Mouse (Mus musculus) 3T3-L1 (cell line): ENCODE results near the gene Fam89a.

Experiments
- DNase-seq: peaks from one replicate; pipeline ENCODE4 v3.0.0-alpha.2; 2015; ENCODE audit warnings: low read depth, low spot score

The Fam89a gene

DNA sequence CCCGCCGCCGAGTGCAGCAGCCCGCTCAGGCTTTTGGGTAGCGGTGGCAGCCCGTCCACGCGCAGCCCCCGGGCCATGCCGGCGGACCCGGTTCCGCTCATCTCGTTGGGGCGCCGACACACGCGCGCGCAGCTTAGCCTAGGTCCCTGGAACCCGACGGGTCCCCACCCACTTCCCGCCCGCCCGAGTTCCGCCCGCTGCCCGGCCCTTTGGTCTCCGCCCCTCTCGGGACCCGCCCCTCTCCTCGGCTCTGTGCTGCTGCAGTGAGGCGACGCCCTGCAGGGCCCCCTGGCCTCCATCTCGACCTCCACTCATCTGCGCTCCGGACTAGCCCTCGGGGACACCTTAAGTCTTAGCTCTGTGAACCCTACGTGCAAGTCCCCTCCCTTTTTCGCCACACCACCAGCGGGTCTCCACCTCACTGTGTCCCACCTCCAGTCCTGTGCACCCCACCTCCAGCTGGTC is at the start of gene Fam89a:
TSS of gene Fam89a (minus strand) at position 124 of the 465 bp plus-strand sequence.
- DNase-seq = no peak

DNA sequence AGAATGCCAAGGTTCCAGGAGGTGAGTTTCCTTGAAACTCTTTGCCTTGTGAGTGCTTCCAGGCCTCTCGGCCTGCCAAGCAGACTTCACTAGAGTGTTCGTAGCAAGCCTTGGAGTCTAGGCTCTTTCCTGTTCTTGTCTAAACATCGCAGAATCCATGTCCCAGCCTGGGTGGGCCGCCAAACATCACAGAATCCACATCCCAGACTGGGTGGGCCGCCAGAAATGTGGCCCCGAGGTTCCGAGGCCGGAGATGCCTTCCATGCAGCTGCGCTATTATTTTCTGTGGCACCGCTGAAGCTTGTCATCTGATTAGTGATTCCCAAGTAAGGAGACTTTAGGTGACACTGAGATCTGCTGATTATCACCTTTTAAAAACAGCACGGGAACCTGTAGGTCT is 48.9 kb upstream of the Fam89a start:
- no peak for DNase-seq

DNA sequence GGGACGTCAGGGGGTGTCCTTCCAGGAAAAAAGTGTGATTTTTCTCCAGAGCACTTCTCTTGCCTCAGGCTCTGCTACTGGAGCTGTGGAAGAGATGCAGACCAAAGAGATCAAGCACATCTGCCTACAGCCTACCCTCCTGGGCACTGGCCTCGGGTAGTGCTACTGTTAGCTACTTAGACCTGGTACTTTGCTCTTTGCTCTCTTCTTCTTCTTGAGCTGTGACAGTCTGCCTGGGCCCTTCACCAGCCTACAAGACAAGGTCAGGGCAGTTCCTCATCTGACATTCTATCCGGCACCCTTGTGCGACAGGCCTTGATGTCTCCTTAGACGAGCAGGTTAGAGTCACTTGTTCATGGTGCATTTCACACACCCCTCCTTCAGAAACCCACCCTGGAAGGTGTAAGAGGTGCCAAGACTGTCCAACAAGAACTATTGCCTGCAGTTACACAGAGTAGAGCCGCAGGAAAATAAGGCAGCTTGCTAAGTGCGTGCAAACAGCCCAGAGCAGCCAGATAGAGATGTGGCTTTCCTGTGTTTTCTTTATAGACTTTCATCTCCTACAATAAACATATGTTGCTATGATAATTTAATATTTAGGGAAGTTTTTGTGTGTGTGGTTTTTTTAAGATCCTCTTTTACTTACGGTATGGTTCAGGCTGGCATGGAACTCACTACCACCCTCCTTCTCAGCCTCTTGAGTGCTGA is 44.3 kb upstream of the Fam89a start:
- no peak for DNase-seq

DNA sequence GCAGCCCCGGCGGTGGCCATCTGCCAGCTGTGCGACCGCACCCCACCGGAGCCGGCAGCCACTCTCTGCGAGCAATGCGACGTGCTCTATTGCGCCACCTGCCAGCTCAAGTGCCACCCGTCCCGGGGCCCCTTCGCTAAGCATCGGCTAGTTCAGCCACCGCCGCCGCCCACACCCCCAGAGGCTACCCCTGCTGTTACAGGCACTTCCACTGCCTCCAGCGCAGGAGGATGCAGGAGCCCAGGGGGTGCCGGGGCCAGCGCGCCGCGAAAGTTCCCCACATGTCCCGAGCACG is 42.8 kb upstream of the Fam89a start:
- no peak for DNase-seq

DNA sequence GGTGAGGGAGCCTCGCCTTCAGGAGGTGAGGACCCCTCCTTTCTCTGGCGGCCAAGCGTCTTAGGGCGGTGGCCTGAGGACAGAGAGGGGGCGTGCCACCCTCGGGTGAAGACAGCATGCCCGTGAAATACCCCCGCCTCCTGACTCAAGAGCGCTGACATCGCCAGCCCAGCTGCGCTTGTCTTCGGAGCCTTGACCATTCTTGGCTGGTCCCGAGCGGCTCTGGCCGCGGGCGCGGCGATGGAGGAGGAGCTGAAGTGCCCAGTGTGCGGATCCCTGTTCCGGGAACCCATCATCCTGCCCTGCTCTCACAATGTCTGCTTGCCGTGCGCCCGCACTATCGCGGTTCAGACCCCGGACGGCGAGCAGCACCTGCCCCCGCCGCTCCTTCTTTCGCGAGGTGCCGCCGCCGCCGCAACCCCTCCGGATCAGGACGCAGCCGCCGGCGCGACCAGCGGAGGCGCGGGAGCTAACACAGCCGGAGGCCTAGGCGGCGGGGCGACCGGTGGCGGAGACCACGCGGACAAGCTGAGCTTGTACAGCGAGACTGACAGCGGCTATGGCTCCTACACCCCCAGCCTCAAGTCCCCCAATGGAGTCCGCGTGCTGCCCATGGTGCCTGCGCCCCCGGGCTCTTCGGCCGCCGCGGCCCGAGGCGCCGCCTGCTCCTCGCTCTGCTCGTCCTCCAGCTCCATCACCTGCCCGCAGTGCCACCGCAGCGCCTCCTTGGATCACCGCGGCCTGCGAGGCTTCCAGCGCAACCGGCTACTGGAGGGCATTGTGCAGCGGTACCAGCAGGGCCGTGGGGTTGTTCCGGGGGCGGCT is 42.2 kb upstream of the Fam89a start:
- no peak for DNase-seq

DNA sequence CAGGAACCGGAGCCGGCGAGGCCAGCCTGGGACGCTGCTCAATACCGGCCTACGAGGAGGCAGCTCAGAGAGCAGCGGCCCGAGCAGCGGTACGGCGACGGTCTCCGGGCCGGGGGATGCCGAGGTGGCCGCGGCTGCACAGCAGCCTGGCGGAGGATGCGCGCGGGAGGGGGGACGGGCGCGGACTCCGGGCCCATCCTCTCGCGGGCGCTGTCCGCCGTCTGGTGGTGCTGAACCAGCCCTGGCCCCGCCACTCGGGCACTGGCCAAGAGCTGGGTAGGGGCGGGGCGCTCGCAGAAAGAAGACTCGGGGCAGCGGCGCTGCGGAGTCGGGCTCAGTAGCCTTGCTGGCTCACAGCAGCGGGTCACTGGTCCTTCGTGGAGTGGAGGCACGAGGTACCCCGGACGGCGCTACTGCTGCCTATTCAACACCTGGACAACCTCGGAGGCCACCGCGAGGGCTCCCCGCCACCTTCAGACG is 41.6 kb upstream of the Fam89a start:
- DNase-seq = no peak

DNA sequence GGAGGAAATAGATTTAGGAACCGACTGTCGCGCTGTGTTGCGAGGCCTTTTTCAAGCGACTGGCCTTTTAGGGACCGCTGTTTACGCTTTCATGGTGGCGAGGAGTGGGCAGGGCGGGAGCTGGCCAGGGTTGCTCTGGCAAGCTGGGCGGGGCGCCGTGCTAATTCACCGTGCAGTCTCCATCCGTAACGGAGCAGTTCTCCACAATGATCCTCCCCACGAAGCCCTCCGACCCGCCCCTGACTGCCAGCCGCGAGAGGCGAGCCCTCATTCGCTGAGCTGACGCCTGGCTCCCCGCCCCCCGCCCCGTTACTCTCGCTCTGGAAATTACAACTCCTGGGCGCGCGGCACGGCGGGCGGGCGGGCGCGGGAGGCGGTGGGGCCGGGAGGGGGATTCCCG is 41.1 kb upstream of the Fam89a start, which contains the start of gene Trim67:
TSS of gene Trim67 (plus strand) at position 385 of the 400 bp plus-strand sequence.
- no peak for DNase-seq

DNA sequence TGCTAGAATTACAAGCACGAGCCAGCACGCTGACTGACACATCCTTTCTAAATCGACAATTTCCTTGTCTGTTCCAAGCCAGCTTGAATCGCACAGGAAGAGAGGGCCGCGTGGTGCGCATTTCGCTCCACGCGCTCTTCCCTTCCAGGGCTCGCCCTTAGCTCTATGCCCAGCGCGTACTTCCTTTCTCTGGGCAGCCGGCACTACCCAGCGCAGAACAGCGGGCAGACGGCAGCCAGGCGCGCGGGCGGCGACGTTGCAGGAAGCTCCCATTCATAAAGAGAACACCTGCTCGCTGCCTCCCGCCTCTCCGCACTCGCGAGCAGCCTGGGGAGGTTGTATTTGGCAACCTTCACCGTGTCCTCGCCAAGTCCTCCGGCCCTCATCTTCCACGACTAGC is 40.6 kb upstream of the Fam89a start:
- no peak for DNase-seq

DNA sequence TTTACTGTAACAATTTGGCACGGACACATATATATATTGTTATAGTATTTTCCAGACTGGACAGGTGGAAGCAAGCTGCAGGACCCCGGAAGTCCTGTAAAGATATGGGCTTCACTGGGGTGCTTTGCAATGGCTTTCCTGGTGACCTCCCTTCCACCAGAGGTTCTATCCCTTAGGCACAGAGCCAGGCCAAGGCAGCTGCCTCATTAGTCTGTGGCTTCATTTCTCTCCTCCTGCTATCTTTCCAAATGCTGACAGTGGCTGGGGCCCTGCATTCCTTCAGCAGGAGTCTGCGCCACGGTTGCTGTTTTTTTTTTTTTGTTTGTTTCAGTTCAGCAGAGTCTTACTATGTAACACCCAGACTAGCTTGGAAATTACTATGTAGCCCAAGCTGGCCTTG is 40.1 kb upstream of the Fam89a start:
- DNase-seq = no peak

DNA sequence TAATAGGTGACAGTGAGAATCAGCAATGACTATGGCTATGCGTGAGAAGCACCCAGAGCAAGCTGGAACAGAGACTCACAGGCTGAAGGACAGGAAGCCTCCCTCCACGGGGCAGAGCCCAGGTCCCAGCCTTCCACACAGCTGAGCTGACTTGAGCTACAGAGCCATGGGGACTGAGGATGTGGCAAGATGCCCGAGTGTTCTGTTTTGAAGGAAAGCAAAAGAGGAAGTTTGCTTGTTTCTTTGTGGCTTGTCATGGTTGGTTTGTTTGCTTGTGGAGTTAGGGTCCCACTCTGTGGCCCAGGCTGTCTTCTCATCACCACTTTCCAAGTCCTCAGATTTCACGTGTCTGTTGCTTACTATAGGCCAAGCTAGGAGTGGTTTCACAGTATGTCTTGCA is 39.0 kb upstream of the Fam89a start:
- no peak for DNase-seq

DNA sequence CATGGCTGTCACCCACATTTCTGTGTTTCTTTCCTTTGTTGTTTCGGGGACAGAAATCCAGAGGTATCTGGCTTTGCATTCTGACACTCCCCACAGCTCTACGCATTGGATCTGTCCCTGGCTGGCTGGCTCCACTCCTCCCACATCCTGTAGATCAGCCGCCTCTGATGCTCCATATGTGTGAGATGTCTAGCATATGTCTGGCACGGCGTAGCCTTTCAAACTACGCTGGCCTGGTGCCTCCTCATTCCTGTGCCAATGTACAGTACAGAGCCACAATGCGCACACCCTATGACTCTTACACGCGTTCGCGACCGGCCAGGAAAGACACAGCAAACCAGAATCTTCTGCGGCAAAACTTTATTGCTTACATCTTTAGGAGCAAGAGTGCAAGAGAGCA is 33.0 kb upstream of the Fam89a start:
- no peak for DNase-seq

DNA sequence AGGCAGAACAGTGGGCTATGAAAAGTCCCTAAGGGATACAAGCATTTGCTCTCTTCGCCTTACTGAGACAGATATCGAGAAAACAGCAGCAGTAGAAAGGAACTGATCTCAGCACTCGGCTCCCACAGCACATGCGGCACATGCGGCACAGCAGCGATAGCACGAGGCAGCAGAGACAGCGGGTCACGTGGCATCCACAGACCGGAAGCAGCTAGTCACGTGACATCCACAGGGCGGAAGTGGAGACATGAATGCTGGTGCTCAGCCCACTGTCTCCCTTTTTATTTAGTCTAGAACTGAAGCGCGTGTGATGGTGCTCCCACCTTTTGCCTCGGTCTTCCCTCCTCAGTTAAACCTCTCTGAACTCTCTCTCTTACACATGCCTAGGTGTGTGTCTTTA is 31.6 kb upstream of the Fam89a start:
- DNase-seq = no peak

DNA sequence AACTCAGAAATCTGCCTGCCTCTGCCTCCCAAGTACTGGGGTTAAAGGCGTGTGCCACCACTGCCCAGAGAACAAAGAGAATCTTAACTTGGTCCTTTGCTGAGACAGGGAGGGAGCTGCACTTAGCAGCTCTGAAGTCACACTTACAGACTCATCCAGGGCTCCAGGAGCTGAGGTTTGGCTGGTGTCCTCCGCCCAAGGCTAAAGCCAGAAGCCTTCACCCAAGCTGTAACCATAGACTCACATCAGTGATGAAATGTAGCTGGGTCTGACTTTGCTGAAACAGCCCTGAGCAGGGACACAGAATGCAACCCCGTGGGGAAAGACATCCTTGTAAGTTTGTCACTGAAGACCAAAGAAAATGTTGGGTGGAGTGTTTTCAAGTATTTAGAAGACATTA is 30.8 kb upstream of the Fam89a start:
- DNase-seq = peak; percentile 46

DNA sequence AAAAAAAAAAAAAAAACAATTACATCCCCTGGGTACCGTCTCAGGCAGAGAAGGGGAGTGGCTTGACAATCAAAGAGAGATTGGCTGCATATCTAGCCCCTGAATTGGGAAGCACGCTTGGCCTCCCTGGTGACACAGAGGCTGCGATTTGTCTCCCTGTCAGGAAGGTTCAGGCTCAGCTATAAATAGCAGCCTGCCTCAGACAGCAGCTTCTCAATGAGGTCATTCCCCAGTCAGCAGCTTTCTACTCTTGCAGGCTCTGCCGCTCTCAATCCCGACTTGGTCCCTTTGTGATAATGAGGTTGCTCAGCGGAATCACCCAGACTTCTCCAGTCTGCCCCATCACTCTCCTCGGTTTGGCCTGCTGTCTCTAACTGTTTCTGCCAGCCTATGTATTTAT is 28.6 kb upstream of the Fam89a start:
- peak; percentile 74 for DNase-seq

DNA sequence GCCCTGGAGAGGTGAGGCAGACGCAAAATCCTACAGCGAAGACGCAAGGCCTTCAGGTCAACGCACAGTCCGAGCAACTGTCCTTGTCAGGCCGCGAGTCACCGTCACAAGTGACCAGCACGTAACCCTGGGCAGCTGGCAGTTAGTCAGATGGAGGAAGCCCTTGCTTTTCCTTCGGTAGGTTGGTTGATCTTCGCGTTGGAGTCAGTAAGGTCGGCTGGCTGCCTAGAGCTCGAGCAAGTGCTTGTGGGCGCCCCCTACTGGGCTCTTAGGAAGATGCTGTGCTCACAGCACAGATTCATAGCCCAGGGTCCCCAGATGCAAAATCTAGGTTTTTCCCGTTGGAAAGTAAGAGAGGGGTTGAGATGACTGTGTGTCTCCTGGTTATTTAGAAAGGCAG is 24.1 kb upstream of the Fam89a start:
- DNase-seq = peak; percentile 32

DNA sequence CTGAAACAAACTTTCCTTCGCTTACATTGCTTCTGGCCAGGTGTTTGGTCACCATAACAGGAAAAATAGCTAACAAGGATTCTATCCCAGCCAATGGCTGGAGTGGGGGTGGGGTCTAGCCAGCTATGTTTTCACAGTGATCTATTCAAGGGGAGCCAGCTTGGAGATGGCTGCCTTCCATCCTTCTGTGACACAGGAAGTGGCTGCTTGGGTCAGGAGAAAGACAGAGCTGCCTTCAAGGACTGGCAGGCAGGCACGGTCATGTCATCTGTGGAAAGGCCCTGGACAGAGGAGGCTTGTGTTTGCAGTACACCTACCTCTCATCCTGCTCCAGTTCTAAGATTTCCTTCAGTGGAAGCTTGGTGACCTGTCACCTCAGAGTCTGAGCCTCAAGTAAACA is 20.8 kb upstream of the Fam89a start:
- no peak for DNase-seq

DNA sequence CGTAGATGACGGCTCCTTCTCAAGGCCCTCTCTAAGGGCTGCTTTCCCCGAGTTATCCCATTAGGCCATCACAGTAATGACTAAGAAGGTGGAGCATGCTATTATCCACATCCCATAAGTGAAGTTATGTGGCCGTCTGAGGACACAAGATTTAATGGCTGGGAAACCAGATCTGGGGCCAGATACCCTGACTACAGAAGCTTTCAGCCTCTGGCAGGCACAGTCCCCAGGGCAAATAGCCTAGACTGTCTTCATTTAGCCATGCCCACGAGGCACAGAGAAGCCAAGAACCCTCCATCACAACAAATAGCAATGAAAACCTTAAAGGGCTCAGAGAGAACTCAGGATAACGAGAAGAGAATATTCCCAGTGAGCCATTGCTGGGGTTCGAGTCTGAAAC is 11.4 kb upstream of the Fam89a start:
- no peak for DNase-seq

DNA sequence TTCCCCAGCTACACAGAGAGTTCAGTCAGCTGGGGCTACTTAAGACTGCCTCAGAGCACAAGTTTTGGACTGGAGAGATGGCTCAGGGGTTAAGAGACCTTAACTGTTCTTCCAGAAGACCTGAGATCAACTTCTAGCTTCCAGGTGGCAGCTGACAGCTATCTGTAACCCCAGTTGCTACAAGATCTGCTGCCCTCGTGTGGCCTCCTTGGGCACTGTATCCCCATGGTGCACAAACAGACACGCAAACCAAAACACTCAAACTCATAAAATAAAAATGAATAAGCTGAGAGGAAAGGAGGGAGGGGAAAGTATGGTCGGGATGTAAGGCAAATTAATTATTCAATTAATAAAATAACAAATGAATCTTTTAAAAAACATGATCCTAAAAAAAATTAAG is 6.9 kb upstream of the Fam89a start:
- DNase-seq = peak; percentile 43

DNA sequence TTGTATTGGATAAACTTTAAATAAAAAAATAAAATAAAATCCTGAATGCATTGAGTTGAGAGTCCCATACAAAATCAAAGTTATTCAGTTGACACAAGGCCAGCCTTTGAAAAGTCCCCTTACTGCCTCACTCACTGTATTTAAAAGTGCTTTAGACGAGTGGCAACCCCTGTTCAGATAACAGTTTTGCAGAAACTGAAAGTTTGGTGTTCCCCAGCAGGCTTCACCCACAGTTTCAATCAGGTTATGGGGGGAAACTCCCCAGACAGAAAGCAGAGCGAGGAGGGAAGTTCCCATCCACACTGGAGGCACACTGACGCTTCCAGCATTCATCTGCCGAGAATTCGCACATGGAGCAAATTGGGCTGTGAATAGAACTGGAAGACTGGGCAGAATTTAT is 5.0 kb upstream of the Fam89a start:
- no peak for DNase-seq

DNA sequence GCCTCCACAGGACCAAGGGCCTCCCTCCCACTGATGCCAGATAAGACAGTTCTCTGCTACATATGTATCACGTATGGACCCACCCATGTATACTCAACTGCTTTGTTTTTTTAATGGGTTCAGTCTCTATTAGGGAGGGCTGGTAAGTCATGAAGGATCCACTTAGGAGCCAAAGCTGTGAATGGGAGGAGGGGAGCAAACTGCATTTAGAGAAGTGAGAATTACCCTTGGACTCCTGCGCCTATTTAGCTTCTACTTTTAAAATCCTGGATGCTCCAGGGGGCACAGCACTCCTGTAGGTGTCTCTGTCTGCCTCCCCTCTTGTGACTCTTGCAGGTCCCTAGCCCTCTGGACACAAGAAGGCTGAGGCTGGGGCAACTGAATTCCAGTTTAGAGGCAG is 4.5 kb upstream of the Fam89a start:
- no peak for DNase-seq

DNA sequence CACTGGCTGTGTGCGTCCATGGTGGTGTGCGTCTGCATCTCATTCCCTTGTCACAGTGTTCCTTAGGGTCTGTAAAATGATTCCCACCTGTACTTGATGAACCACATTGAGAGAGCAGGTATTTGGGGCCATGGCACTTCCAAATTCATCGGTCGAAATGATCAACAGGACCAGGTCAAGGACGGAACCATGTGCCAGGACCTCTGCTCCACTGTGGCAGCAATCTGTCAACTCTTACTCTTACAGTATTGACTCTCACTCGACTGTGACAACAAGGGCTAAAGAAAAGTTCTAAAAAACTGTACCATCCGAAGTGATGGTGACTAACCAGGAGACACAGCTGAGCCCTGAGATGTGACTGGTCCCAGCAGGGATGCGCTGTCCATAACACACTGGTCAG is 3.8 kb upstream of the Fam89a start:
- DNase-seq = no peak

DNA sequence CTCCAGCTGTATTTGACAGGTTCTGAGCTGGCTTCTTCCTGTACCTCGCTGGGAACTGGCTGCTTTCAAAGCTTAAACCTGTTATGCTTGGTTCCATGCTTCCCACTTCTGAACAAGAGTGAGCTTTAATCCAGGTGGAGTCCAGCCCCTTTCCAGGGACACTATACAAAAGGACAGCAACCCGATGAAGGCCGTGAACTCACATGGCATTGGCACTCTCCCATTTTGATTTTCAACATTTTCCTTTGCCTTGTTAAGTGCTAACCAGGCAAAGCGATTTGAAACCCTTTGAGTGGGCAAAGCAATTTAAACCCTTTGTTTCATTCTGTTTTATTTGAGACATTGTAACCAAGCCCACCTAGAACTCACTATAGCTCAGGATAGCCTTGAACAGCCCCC is 3.2 kb upstream of the Fam89a start:
- DNase-seq = no peak

DNA sequence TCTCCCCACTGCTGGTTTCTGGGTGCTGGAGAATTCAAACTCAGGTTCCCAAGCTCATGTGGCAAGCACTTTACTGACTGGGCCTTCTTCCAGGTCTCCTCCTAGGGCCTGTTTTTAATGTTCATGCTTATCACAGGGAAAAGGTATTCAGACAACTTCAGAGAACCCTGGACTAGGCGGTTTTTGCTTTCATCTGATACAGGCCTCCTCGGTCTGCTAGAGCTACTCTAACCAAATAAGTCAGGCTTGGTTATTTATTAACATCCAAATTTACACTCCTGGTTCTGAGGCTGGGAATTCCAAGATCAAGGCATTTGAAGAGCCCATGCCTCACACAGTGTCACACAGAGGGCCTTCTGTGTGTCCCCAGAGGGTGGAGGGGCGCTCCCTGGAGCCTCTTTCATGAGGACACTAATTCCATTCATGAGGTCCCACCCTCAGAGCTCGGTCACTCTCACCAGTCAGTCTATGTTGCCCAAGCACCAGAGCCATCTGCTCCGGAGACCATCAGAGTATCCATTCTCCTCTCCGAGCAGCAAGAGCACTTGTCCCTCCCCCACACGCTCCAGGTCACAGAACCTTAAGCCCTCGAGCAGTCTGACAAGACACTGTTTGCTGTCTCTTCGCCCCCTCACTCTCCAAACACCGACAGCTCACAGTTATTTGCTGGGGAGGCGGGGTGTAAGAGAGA is 2.6 kb upstream of the Fam89a start:
- DNase-seq = no peak
